Mouse (Mus musculus): ENCODE results near the gene Fancd2.

Fancd2 gene

GRCm38 (mm10) chr6:113530932-113531839, at the start of gene Fancd2, which contains the start of gene Emc3:
Gene Fancd2 (plus strand): TSS chr6:113531682.
Gene Emc3 (minus strand): TSS chr6:113531652.
- peak; percentile 94 for DNase-seq

- peak; percentile 49 for DNase-seq
These were observed 48.9 kb upstream of the Fancd2 start for GRCm38 (mm10) chr6:113482477-113483099.

GRCm38 (mm10) chr6:113483100-113483615, 48.3 kb upstream of the Fancd2 start, which contains the start of gene Creld1:
Gene Creld1 (plus strand): TSS chr6:113483297.
- DNase-seq, result peak; percentile 93

DNA sequence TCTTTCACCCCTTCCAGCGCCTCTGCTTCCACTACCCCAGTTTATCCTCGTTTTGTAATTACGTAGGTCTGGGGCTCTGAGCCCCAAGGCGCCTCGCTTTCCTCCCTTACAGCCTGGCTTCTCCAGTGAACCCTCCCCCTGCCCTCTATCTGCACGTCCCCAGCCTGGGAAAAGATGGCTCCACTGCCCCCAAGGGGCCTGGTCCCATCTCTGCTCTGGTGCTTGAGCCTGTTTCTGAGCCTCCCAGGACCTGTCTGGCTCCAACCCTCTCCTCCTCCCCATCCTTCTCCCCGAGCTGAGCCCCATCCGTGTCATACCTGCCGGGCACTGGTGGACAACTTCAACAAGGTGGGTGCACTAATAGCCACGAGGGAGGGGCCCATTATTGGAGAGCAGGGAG, 47.8 kb upstream of the Fancd2 start:
- peak; percentile 37 for DNase-seq

DNA sequence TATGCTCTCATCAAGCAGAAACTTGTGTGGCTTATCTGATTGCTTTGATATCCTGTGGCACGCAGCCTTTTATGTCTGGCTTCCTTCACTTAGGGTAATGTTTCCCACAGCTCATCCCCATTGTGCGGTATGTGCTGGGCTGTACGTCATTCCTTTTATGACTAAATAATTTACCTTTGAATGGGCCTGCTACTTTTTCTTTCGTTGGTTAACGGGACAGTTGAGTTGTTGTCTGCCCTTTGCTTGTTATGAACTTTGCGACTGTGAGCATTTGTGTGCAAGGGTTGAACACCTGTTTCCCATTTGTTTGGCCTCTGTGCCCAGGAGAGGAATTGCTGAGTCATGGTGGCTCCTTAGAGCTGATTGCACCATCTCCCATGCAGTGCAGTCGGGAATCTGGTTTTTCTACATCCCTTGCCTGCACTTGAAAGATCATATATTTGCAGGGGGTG, 44.3 kb upstream of the Fancd2 start:
- peak; percentile 50 for DNase-seq

- no peak for DNase-seq
These were observed 42.1 kb upstream of the Fancd2 start for GRCm38 (mm10) chr6:113489410-113489809.

DNA sequence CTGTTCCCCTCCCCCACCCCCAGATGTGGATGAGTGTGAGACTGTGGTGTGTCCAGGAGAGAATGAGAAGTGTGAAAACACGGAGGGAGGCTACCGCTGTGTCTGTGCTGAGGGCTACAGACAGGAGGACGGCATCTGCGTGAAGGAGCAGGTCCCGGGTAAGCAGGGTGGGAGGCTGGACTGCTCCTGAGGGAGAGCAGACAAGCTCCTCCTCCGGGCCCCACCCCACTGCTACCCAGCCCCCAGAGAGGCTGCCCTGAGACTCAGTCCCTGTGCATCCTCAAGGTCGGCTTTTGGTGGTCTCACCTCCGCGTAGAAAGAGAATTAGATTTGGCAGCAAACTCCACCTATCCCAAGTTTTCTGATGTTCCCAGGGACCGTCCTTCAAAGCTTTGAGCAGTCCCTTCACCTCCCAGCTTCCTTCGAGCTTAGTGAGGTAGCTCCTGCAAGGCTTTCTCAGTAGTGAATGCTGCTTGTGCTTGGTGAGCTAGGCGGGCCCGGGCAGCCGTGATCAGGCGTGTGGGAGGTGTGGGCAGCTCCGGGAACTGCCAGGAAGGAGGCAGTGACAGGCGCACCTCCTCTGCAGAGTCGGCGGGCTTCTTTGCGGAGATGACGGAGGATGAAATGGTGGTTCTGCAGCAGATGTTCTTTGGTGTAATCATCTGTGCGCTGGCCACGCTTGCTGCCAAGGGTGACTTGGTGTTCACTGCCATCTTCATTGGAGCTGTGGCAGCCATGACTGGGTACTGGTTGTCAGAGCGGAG, 39.2 kb upstream of the Fancd2 start:
- no peak for DNase-seq

- peak; percentile 88 for DNase-seq
These were observed 37.2 kb upstream of the Fancd2 start for GRCm38 (mm10) chr6:113494258-113494788.

DNA sequence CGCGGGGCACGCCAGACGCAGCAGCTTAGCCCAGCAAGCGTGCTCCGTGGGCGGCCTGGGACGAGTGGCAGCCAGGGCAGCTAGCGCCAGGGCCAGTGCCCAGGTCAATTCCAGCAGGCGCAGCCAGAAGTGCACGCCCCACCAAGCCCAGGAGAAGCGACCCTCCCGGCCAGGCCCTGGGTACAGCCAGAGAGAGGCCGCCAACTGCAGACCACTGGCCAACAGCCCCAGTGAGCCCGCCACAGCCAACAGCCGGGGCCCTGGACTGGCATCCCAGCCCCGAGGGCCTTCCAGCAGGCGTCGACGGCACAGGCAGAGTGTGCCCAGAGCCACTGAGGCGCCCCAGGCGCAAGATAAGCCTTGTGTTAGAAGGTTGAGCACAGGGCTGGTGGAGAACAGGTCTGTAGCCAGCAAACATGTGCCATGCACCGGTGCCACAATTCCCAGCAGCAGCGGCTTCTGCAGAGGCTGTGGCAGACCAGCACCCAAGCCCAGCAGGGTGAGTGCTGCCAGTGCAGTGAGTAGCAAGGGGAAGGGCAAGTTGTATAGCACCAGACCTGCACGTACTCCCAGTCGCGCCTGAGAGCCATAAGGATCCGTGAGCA, 36.3 kb upstream of the Fancd2 start:
- DNase-seq, result peak; percentile 27

- DNase-seq, result no peak
These were observed 32.1 kb upstream of the Fancd2 start for GRCm38 (mm10) chr6:113499346-113499745.

- DNase-seq, result no peak
These were observed 29.9 kb upstream of the Fancd2 start, which contains the start of gene Prrt3 for GRCm38 (mm10) chr6:113501388-113502084. Gene Prrt3 (minus strand): TSS chr6:113501931.

DNA sequence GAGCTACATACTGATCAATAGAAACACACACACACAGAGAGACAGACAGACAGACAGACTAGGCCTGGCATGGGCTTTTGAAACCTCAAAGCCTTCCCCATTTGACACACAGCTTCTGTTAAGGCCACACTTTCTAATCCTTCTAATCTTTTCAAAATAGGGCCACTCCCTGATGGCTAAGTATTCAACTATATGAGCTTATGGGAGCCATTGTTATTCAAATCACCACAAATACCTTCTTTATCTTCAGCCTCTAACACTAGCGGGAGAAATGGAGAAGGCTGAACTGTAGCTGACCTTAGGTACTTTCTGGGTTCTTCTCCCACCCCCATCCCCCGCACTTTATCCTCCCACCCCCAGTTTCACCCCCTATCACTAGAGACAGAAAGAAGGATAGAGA, 28.7 kb upstream of the Fancd2 start:
- DNase-seq, result no peak

GRCm38 (mm10) chr6:113505689-113506088, 25.8 kb upstream of the Fancd2 start:
- no peak for DNase-seq

GRCm38 (mm10) chr6:113507130-113507529, 24.4 kb upstream of the Fancd2 start:
- DNase-seq, result no peak

DNA sequence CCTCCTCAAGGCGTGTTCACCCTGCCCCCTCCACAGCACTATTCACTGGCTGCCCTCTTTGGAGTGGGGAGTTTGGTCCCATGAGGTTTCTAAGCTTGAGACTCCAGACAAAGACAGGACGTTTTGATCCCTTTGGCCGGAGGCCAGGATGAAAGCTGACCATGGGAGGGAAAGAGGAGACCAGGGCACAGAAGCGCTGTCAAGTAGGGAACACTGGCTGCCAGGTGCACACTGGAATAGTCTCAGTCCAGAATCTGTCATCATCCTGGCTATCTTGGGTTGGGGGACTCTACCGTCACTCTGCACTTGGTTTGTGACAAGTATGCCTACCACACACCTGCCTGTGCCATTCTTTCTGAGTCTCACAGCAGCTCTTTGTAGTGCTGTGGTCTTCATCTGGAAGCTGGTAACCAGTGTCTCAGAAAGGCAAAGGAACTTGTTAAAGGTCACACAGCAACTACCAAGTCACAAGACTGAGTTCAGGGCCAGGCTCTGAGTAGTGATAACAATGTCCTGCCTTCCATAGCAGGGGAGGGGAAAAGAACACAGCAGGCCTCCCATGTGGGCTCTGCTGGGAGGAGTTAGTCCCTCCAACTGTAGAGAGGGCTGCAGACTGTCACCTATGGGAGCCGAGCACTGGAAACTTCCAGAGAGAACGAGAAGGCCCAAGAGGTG, 23.1 kb upstream of the Fancd2 start:
- DNase-seq, result no peak

GRCm38 (mm10) chr6:113508947-113509280, 22.6 kb upstream of the Fancd2 start:
- no peak for DNase-seq

DNA sequence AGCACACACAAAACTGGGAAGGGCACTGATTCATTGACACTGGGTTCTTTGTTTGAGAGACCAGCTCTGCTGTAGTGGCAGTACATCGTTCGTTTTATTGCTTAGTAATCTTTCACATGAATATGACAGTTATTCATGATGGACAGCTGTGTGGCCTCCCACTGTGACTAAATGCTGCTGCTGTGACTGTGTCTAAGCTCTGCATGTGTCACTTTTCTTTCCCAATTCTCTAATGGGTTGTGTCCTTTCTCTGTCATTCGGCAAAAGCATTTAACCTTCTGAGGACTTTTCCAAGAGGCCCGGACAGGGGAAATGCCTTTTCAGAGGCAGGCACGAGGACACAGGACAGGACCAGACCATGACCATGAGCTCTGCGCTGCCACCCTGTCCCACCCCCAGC, 17.5 kb upstream of the Fancd2 start:
- DNase-seq, result no peak

DNA sequence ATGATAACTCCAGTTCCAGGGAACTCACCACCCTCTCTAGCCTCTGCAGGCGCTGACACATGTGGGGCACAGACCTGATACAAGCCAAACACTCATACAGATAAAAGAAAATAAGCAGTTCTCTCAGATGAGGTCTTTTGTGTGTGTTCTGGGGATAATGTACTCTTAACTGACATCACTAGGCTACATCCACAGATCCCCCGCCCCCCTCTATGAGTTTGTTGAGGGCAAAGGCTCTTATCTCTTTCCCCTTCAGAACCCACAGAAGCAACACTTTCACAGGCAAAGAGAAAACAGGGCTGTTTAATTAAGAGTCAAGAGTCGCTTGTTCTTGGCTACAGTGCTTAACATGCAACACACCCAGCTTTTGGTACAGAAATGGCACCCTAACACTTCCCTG, 16.9 kb upstream of the Fancd2 start:
- no peak for DNase-seq

- DNase-seq, result peak; percentile 61
These were observed 13.9 kb upstream of the Fancd2 start for GRCm38 (mm10) chr6:113517434-113518080.

DNA sequence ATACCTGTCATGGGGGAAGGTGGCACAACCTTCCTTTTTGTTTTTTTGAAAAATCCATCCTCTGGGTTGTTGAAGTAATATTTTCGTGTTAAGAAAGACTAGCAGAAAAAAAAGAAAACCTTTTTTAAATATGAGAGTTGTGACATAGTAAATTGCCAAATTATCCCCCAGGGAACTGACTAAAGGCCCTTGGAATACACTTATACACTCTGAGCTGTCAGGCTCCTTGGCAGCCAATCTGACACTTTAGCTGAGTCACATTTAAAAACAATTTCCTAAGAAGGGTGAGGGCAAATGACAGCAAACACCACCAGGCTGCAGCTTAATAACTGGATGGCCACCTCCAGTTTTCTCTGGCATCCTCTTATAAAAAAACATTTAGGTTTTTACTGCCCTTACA, 9.2 kb upstream of the Fancd2 start:
- DNase-seq, result no peak

DNA sequence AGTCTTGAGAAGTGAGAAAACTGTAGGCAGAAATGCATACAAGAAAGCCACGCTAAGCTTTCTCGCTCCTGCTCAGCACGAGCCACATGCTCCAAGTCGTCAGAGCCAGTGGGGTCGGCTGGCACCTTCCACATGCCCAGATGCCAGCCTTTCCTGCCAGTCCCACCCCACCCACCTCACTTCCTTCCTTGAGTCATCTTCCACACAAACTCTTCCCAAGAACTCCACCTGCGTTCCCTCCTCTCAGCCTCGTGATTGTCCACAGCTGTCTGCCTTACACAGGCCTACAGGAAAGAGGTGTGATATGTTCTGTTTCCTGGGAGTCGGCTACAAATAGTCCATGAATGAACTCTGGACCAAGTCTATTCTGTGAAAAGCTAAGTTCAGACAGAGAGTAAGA, 8.1 kb upstream of the Fancd2 start:
- no peak for DNase-seq
